In the genomic region with DNA sequence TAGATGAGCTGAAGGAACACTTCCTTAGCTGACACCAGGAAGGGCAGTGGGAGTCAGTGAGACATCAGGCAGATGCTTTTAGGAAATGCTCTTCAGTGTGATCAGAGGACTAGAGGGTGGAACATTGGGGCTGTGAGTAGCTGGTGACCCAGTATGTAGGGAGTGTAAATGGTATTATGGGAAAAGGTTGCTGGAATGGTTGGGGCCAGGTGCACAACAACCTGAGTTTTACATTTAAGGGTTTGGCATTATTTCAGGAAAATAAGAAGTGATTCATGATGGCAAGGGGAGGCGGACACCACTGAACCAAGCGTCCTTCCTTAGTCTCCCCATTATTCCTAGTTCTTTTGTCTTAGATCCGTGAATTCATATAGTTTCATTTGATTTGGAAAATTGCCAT, we compare ENCODE assay signal across 18 mouse cellular contexts. TPM values are rescaled to one million over a fixed set of nuclear protein-coding genes. Genes with fewer than 3 reads are reported as not detected.
DNase-seq lines count a peak whose midpoint lies in the region; ATAC-seq lines count a peak whose summit lies in the region.
"Had no signal": no experiment of that assay in that cellular context is flagged by ENCODE, and none has a peak within 500 bp of the region (broad histone marks: within the 10 kb centered on the region; RNA-seq: fewer than 3 reads in every experiment).

No protein-coding gene starts in this region.

- no peaks in the 10 kb centered on the region for H3K27me3 ChIP-seq in forebrain, embryonic 13.5 days
- no peaks in the 10 kb centered on the region for H3K27me3 ChIP-seq in forebrain, embryonic 16.5 days (replicated peaks; ENCODE audit: control insufficient read depth, insufficient read depth, low read length)
- no peaks in the 10 kb centered on the region for H3K27me3 ChIP-seq in heart, embryonic 12.5 days (replicated peaks)
- H3K27me3 ChIP-seq: forebrain, embryonic 12.5 days; liver, embryonic 15.5 days; midbrain, embryonic 13.5 days; neural tube, embryonic 13.5 days had no signal

- 0 out of 2 replicates have a peak, but pooled peaks have one; percentile 5 for ATAC-seq in forebrain, embryonic 13.5 days
- no peak for ATAC-seq in forebrain, embryonic 16.5 days
- no peak for ATAC-seq in heart, embryonic 12.5 days (ENCODE audit: insufficient number of reproducible peaks, low FRiP score)

- H3K36me3 ChIP-seq in forebrain, embryonic 13.5 days (ENCODE audit: poor library complexity, severe bottlenecking): peaks cover 33% of the 10 kb centered on the region
- H3K36me3 ChIP-seq in forebrain, embryonic 16.5 days (ENCODE audit: control insufficient read depth, insufficient read depth): peaks cover 9% of the 10 kb centered on the region; the same call in 1 of the 2 replicates
- H3K36me3 ChIP-seq in heart, embryonic 12.5 days: peaks cover 35% of the 10 kb centered on the region

- 74% methylated on average over 3 of the region's 3 CpGs for WGBS in forebrain, embryonic 13.5 days
- WGBS in forebrain, embryonic 16.5 days: 69% methylated on average over 3 of the region's 3 CpGs
- WGBS in heart, embryonic 12.5 days: 86% methylated on average over 3 of the region's 3 CpGs

- H3K4me1 ChIP-seq in forebrain, embryonic 13.5 days: peaks cover 10% of the 10 kb centered on the region
- H3K4me1 ChIP-seq in forebrain, embryonic 16.5 days (replicated peaks; ENCODE audit: control insufficient read depth, insufficient read depth, low read length): peaks cover 10% of the 10 kb centered on the region
- H3K4me1 ChIP-seq in heart, embryonic 12.5 days (replicated peaks): peaks cover 30% of the 10 kb centered on the region
- H3K4me1 ChIP-seq: embryonic facial prominence, embryonic 10.5 days; liver, embryonic 15.5 days had no signal

- no peaks in the 10 kb centered on the region for H3K9me3 ChIP-seq in forebrain, embryonic 13.5 days (replicated peaks)
- no peaks in the 10 kb centered on the region for H3K9me3 ChIP-seq in forebrain, embryonic 16.5 days (ENCODE audit: control insufficient read depth, low read length)
- no peaks in the 10 kb centered on the region for H3K9me3 ChIP-seq in heart, embryonic 12.5 days (replicated peaks)
- H3K9me3 ChIP-seq: embryonic facial prominence, embryonic 10.5 days; forebrain, embryonic 12.5 days; liver, embryonic 15.5 days; midbrain, embryonic 13.5 days; neural tube, embryonic 13.5 days had no signal

- no peak for DNase-seq in heart, adult 9 months (ENCODE audit: low spot score in 2 of 2)
- DNase-seq in kidney, postnatal 10 days: peak; percentile 5
- no peak for DNase-seq in kidney, postnatal 36 days
- peak; percentile 7 to 13 for DNase-seq in urinary bladder, postnatal 4 days (ENCODE audit: low spot score in 2 of 2)
- DNase-seq in urinary bladder, postnatal 10 days (ENCODE audit: low spot score): no peak
- DNase-seq: adrenal gland, adult 8-10 months; cerebellum, adult 9-10 months; kidney, adult 11 months; lung, postnatal 10 days; right cerebral cortex, postnatal 14 days had no signal

- H3K9ac ChIP-seq in forebrain, embryonic 13.5 days: no peak overlapping the region
- H3K9ac ChIP-seq in forebrain, embryonic 16.5 days (replicated peaks; ENCODE audit: low read depth, low read length): no peak overlapping the region
- H3K9ac ChIP-seq in heart, embryonic 12.5 days: no peak overlapping the region
- H3K9ac ChIP-seq: forebrain, embryonic 12.5 days; liver, embryonic 15.5 days; midbrain, embryonic 13.5 days; neural tube, embryonic 13.5 days had no signal

- H3K27ac ChIP-seq in forebrain, embryonic 13.5 days: peak overlapping the region; percentile 61; the same call in 1 of the 2 replicates
- H3K27ac ChIP-seq in forebrain, embryonic 16.5 days (ENCODE audit: low read length): no peak overlapping the region
- H3K27ac ChIP-seq in heart, embryonic 12.5 days (ENCODE audit: poor library complexity, severe bottlenecking): peak overlapping the region; percentile 14; the same call in 1 of the 2 replicates
- H3K27ac ChIP-seq: embryonic facial prominence, embryonic 10.5 days; forebrain, embryonic 12.5 days; liver, embryonic 15.5 days; neural tube, embryonic 13.5 days had no signal

- no peak overlapping the region for H3K4me3 ChIP-seq in forebrain, embryonic 13.5 days
- no peak overlapping the region for H3K4me3 ChIP-seq in forebrain, embryonic 16.5 days (replicated peaks; ENCODE audit: low read length)
- H3K4me3 ChIP-seq in heart, embryonic 12.5 days: no peak overlapping the region
- H3K4me3 ChIP-seq: embryonic facial prominence, embryonic 10.5 days; forebrain, embryonic 12.5 days; liver, embryonic 15.5 days; midbrain, embryonic 13.5 days; neural tube, embryonic 13.5 days had no signal

- H3K4me2 ChIP-seq in forebrain, embryonic 13.5 days: no peak overlapping the region
- H3K4me2 ChIP-seq in forebrain, embryonic 16.5 days (ENCODE audit: low read length): no peak overlapping the region
- H3K4me2 ChIP-seq in heart, embryonic 12.5 days: no peak overlapping the region
- H3K4me2 ChIP-seq: forebrain, embryonic 12.5 days; liver, embryonic 15.5 days; midbrain, embryonic 13.5 days; neural tube, embryonic 13.5 days had no signal

RNA-seq across cellular contexts. Expression of a gene that starts 7.4 kb away (rescaled TPM):
- 21.7 and 23.2 TPM in 2 replicates for polyA plus RNA-seq in forebrain, embryonic 13.5 days (2015; fragmentation: Nextera tagmentation; extraction: Ambion mirVana)
- polyA plus RNA-seq in forebrain, embryonic 16.5 days (2015; fragmentation: Nextera tagmentation; extraction: Ambion mirVana): 38.2 and 40.6 TPM in 2 replicates
- 13.9 and 14.9 TPM in 2 replicates for polyA plus RNA-seq in heart, embryonic 12.5 days (2016; fragmentation: Nextera tagmentation; extraction: Ambion mirVana)

Comparison
In these comparisons a context has a peak if more than half of its experiments do, and no peak if none do; other contexts are left out.
1. DNase-seq: peak in kidney, postnatal 10 days (single experiment) and urinary bladder, postnatal 4 days (2 of 2); none in heart, adult 9 months (0 of 2), kidney, postnatal 36 days (0 of 2) and urinary bladder, postnatal 10 days (single experiment).